Mouse (Mus musculus): Measurements from ENCODE around the gene Slc25a26. TPM values are rescaled to one million over a fixed set of nuclear protein-coding genes. Genes with fewer than 3 reads are reported as not detected.

The Slc25a26 gene
- polyA plus RNA-seq, 1 experiment from 2014 or later, result 12.9 TPM

GRCm38 (mm10) chr6:94653388-94654316 is 153.5 kb downstream of the Slc25a26 start:
- H3K27ac ChIP-seq (replicated peaks), result no peak overlapping the region
- H3K27me3 ChIP-seq (replicated peaks), result no peaks in the 10 kb centered on the region
- H3K4me3 ChIP-seq, result no peak overlapping the region
- no peak overlapping the region for H3K4me2 ChIP-seq
- H3K9me3 ChIP-seq, result no peaks in the 10 kb centered on the region
- peaks cover 20% of the 10 kb centered on the region for H3K36me3 ChIP-seq
- ATAC-seq (ENCODE audit: extremely low read depth, insufficient number of reproducible peaks, low FRiP score, low TSS enrichment), result no peak
- H3K4me1 ChIP-seq, result peaks cover 49% of the 10 kb centered on the region
- 75% methylated on average over 10 of the region's 10 CpGs for WGBS
- H3K9ac ChIP-seq, result no peak overlapping the region

Small RNAs within 50 kb of the gene (microRNA-seq; reads per million reads assigned to microRNA genes)
- not detected for gene Mir7041

Other genes starting within 250 kb of the Slc25a26 start
- gene Magi1, start 216.4 kb upstream of the Slc25a26 start, polyA plus RNA-seq (2015; fragmentation: Nextera tagmentation; extraction: Ambion mirVana), result 7.3 and 7.5 TPM in 2 replicates
- 8.1 and 8.3 TPM in 2 replicates for gene Lrig1, start 199.8 kb downstream of the Slc25a26 start, polyA plus RNA-seq (2015; fragmentation: Nextera tagmentation; extraction: Ambion mirVana)

Data from heart, embryonic 13.5 days (tissue).